Mouse (Mus musculus): ENCODE results near the gene Zmiz1.

GRCm38 (mm10) chr14:25630647-25631409 lies 171.8 kb downstream of the Zmiz1 start:
- TF ChIP-seq CTCF (IDR thresholded peaks at IDR 0.05; ENCODE audit: control insufficient read depth, insufficient read depth, low read length), result no peak
- TF ChIP-seq POLR2A (IDR thresholded peaks at IDR 0.05; ENCODE audit: borderline replicate concordance, control insufficient read depth, low read depth, low read length), result no peak
